Mouse (Mus musculus): ENCODE results near the gene Ptov1.

GRCm38 (mm10) chr7:44870614-44871013 lies 1.0 kb upstream of the Ptov1 start:
- no peak for TF ChIP-seq CTCF (IDR thresholded peaks at IDR 0.05; ENCODE audit: borderline replicate concordance, extremely low read depth, insufficient read depth, insufficient read length)
- TF ChIP-seq POLR2A (IDR thresholded peaks at IDR 0.05; ENCODE audit: borderline replicate concordance, extremely low read depth, insufficient read depth, insufficient read length, poor library complexity, severe bottlenecking), result no peak

All from brain, embryonic 14.5 days (tissue).